Mouse (Mus musculus) CH12.LX (cell line): ENCODE data around the gene Unc93b1. TPM values are rescaled to one million over a fixed set of nuclear protein-coding genes. Genes with fewer than 3 reads are reported as not detected.

Source experiments
- DNase-seq: peaks from one replicate; pipeline ENCODE4 v3.0.0-alpha.2; 2013; ENCODE audit errors: extremely low read depth
- H3K27ac ChIP-seq: 2 replicates; pipeline ENCODE4 v1.5.1; 2012; ENCODE audit warnings: low read depth, mild to moderate bottlenecking, control low read depth, moderate library complexity; ENCODE audit not compliant: insufficient read depth
- H3K27me3 ChIP-seq: replicated peaks from 2 replicates; pipeline ENCODE3; 2012; ENCODE audit warnings: inconsistent platforms
- H3K36me3 ChIP-seq, 2 experiments: replicated peaks in 1 of 2; 2 replicates each; pipeline versions ENCODE3 to v1.6.1; 2012; ENCODE audit warnings: inconsistent platforms in 1 of 2, low read length in 1 of 2, mild to moderate bottlenecking in 1 of 2, mixed read lengths in 1 of 2, moderate library complexity in 1 of 2; ENCODE audit not compliant: control insufficient read depth in 1 of 2, insufficient read depth in 1 of 2
- H3K4me1 ChIP-seq, 2 experiments: 2 replicates each; pipeline ENCODE4 v1.6.1; 2012; ENCODE audit warnings: inconsistent platforms in 1 of 2, moderate library complexity in 1 of 2; ENCODE audit not compliant: insufficient read depth in 2 of 2, control insufficient read depth in 1 of 2
- H3K4me2 ChIP-seq: 2 replicates; pipeline ENCODE4 v1.6.1; 2012; ENCODE audit warnings: low read depth, mild to moderate bottlenecking, control low read depth; ENCODE audit not compliant: poor library complexity, insufficient read depth, severe bottlenecking
- H3K4me3 ChIP-seq, 3 experiments: fragments of 150-350 bp in 1 of 3; sonication (generic) in 1 of 3; replicated peaks in 1 of 3; 2 replicates each; pipeline versions ENCODE3 to v1.5.1; 2011 to 2012; ENCODE audit warnings: low read depth in 2 of 3, low read length in 2 of 3, mild to moderate bottlenecking in 2 of 3, moderate library complexity in 2 of 3, control low read depth in 1 of 3, improper control_type of control experiment in 1 of 3, inconsistent platforms in 1 of 3, mixed read lengths in 1 of 3; ENCODE audit not compliant: poor library complexity in 1 of 3
- H3K79me2 ChIP-seq: replicated peaks from 2 replicates; pipeline ENCODE4 v1.6.1; 2012; ENCODE audit warnings: mild to moderate bottlenecking, moderate library complexity; ENCODE audit not compliant: control insufficient read depth, poor library complexity, insufficient read depth, severe bottlenecking; ENCODE audit errors: extremely low read depth
- H3K9ac ChIP-seq: 2 replicates; pipeline ENCODE4 v1.6.1; 2012; ENCODE audit warnings: low read depth, mild to moderate bottlenecking, control low read depth, moderate library complexity; ENCODE audit not compliant: insufficient read depth
- H3K9me3 ChIP-seq: replicated peaks from 2 replicates; pipeline ENCODE3; 2012; ENCODE audit warnings: low read length, inconsistent platforms, mixed read lengths
- BHLHE40 ChIP-seq: IDR thresholded peaks from 2 replicates; pipeline ENCODE4 v1.6.1; 2011; ENCODE audit warnings: mild to moderate bottlenecking, low read depth, low read length, improper control_type of control experiment
- ELF1 ChIP-seq: IDR thresholded peaks from 2 replicates; pipeline ENCODE4 v1.6.1; 2014; ENCODE audit warnings: low read depth, mild to moderate bottlenecking, inconsistent platforms, low read length, improper control_type of control experiment
- ETS1 ChIP-seq: conservative IDR thresholded peaks from 2 replicates; pipeline ENCODE4 v1.6.1; 2012; ENCODE audit warnings: low read depth, mild to moderate bottlenecking, inconsistent platforms, low read length, improper control_type of control experiment, moderate library complexity
- GABPA ChIP-seq: IDR thresholded peaks from 2 replicates; pipeline ENCODE4 v1.6.1; 2012; ENCODE audit warnings: low read depth, low read length, improper control_type of control experiment, inconsistent platforms; ENCODE audit not compliant: insufficient replicate concordance
- HCFC1 ChIP-seq: IDR thresholded peaks from 2 replicates; pipeline ENCODE4 v1.6.1; 2012; ENCODE audit warnings: low read depth, mild to moderate bottlenecking, inconsistent platforms, low read length, improper control_type of control experiment
- IRF4 ChIP-seq: IDR thresholded peaks from 2 replicates; pipeline ENCODE4 v1.6.1; 2014; ENCODE audit warnings: low read depth, mild to moderate bottlenecking, inconsistent platforms, low read length, improper control_type of control experiment
- JUND ChIP-seq: conservative IDR thresholded peaks from 2 replicates; pipeline ENCODE4 v1.6.1; 2011; ENCODE audit warnings: low read depth, low read length, improper control_type of control experiment
- KAT2A ChIP-seq: IDR thresholded peaks from 2 replicates; pipeline ENCODE4 v1.6.1; 2012; ENCODE audit warnings: low read length, improper control_type of control experiment, inconsistent platforms; ENCODE audit not compliant: insufficient replicate concordance
- MAFK ChIP-seq: IDR thresholded peaks from 2 replicates; pipeline ENCODE4 v1.6.1; 2011; ENCODE audit warnings: low read length, improper control_type of control experiment; ENCODE audit not compliant: insufficient replicate concordance
- MEF2A ChIP-seq: IDR thresholded peaks from 2 replicates; pipeline ENCODE4 v1.6.1; 2014; ENCODE audit warnings: low read depth, mild to moderate bottlenecking, inconsistent platforms, low read length, improper control_type of control experiment, borderline replicate concordance
- MXI1 ChIP-seq: IDR thresholded peaks from 2 replicates; pipeline ENCODE4 v1.6.1; 2011; ENCODE audit warnings: mild to moderate bottlenecking, low read depth, low read length, improper control_type of control experiment
- RAD21 ChIP-seq: IDR thresholded peaks from 2 replicates; pipeline ENCODE4 v1.6.1; 2011; ENCODE audit warnings: low read depth, mild to moderate bottlenecking, low read length, improper control_type of control experiment, moderate library complexity
- SMC3 ChIP-seq: IDR thresholded peaks from 2 replicates; pipeline ENCODE4 v1.6.1; 2011; ENCODE audit warnings: low read depth, low read length, improper control_type of control experiment
- TCF12 ChIP-seq: IDR thresholded peaks from 2 replicates; pipeline ENCODE4 v1.6.1; 2014; ENCODE audit warnings: low read depth, mild to moderate bottlenecking, inconsistent platforms, low read length, improper control_type of control experiment
- UBTF ChIP-seq: IDR thresholded peaks from 2 replicates; pipeline ENCODE4 v1.6.1; 2012; ENCODE audit warnings: low read depth, mild to moderate bottlenecking, inconsistent platforms, low read length, improper control_type of control experiment, moderate library complexity
- USF1 ChIP-seq: IDR thresholded peaks from 2 replicates; pipeline ENCODE4 v1.6.1; 2014; ENCODE audit warnings: low read depth, mild to moderate bottlenecking, inconsistent platforms, low read length, improper control_type of control experiment
- ZC3H11A ChIP-seq: IDR thresholded peaks from 2 replicates; pipeline ENCODE4 v1.6.1; 2012; ENCODE audit warnings: low read depth, mild to moderate bottlenecking, inconsistent platforms, low read length, improper control_type of control experiment
- ZMIZ1 ChIP-seq: IDR thresholded peaks from 2 replicates; pipeline ENCODE4 v1.6.1; 2012; ENCODE audit warnings: low read depth, mild to moderate bottlenecking, inconsistent platforms, low read length, improper control_type of control experiment
- dilution Hi-C: fragments of 300-500 bp; cut with MboI; formaldehyde crosslinking; loops from 2 replicates; pipeline ENCODE4 v1.14.3; 2020; ENCODE audit warnings: low sequenced_read_pairs; ENCODE audit not compliant: extremely low pct_unique_long_range_greater_than_20kb, extremely low pct_ligation_motif_present
- in situ Hi-C: fragments of 300-500 bp; cut with MboI; formaldehyde crosslinking; loops from 3 replicates; pipeline ENCODE4 v1.14.3; 2019; ENCODE audit warnings: low sequenced_read_pairs, low pct_ligation_motif_present, low pct_unique_long_range_greater_than_20kb, mixed read lengths
- polyA plus RNA-seq: library from polyadenylated mRNA; unstranded; fragments of >175 nt; gene quantifications from 2 replicates; pipeline ENCODE4 v1.2.1, GENCODE M21; 2012; ENCODE audit warnings: low read depth; ENCODE audit not compliant: insufficient read length
- total RNA-seq, 2 experiments: library from RNA; depleted of rRNA; stranded (reverse); fragments of 300-350 nt in 1 of 2; fragments of >200 nt in 1 of 2; gene quantifications; 2 replicates each; pipeline ENCODE4 v1.2.3; 2012 to 2014

The Unc93b1 gene
- total and polyA plus RNA-seq, 3 experiments, result 82.3 to 117 (median 84.7) TPM

DNA sequence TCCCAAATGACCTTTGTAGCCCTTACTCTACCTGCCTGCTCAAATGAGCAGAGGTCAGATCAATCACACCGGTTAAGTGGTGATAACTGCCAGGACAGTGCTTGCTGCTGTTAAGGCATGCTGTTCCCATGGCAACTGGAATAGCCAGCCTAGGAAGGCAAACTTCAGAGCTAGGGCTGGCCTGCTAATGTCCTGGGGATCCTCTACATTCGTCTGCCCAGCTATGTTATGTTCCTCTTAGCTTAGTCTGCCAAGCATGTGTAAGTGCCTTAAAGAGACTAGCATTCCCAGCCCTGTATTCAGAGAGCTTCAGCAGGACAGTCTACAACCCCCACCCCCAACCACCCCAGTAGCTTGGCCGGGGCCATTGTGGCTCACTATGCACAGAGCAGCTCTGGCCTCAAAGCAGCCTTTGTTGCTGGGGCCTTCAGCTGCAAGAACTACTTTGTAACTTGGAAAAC lies 39.8 kb upstream of the Unc93b1 start:
- no peak overlapping the region for H3K4me3 ChIP-seq
- H3K27me3 ChIP-seq, result no peaks in the 10 kb centered on the region
- dilution Hi-C loops, result no loop called here
- peaks cover 11 to 19% of the 10 kb centered on the region in 2 experiments for H3K4me1 ChIP-seq
- no peaks in the 10 kb centered on the region for H3K79me2 ChIP-seq
- DNase-seq, result no peak
- in situ Hi-C loops, result no loop called here
- TF ChIP-seq HCFC1 (no peak), MXI1 (no peak), MEF2A (no peak), MAFK (no peak), ETS1 (no peak), USF1 (no peak)
- TF ChIP-seq, all 38 proteins: peak for 0
- H3K9ac ChIP-seq, result no peak overlapping the region
- H3K36me3 ChIP-seq, result peaks cover 70 to 91% of the 10 kb centered on the region in 2 experiments
- no peaks in the 10 kb centered on the region for H3K9me3 ChIP-seq
- H3K27ac ChIP-seq, result no peak overlapping the region
- no peak overlapping the region for H3K4me2 ChIP-seq

GRCm38 (mm10) chr19:3896208-3896607 lies 38.8 kb upstream of the Unc93b1 start:
- no peak overlapping the region for H3K4me2 ChIP-seq
- no peak overlapping the region for H3K9ac ChIP-seq
- no peaks in the 10 kb centered on the region for H3K27me3 ChIP-seq
- H3K9me3 ChIP-seq, result no peaks in the 10 kb centered on the region
- H3K36me3 ChIP-seq, result peaks cover 68 to 86% of the 10 kb centered on the region in 2 experiments
- no peaks in the 10 kb centered on the region for H3K79me2 ChIP-seq
- H3K4me1 ChIP-seq, result peaks cover 11 to 19% of the 10 kb centered on the region in 2 experiments
- DNase-seq, result no peak
- dilution Hi-C loops (no loop called here), in situ Hi-C loops (no loop called here)
- no peak overlapping the region for H3K27ac ChIP-seq
- no peak overlapping the region for H3K4me3 ChIP-seq
- no peak for TF ChIP-seq IRF4
- TF ChIP-seq RAD21, result no peak
- no peak for TF ChIP-seq GABPA
- TF ChIP-seq ELF1, result no peak
- TF ChIP-seq ZMIZ1, result no peak

GRCm38 (mm10) chr19:3897557-3897956 lies 37.4 kb upstream of the Unc93b1 start:
- Histone ChIP-seq H3K4me2 (no peak overlapping the region), H3K27ac (no peak overlapping the region), H3K27me3 (no peaks in the 10 kb centered on the region), H3K4me1 (peaks cover 11 to 27% of the 10 kb centered on the region in 2 experiments), H3K9me3 (no peaks in the 10 kb centered on the region), H3K9ac (no peak overlapping the region), H3K36me3 (peaks cover 70 to 87% of the 10 kb centered on the region in 2 experiments), H3K4me3 (no peak overlapping the region), H3K79me2 (no peaks in the 10 kb centered on the region)
- dilution Hi-C loops (no loop called here), in situ Hi-C loops (no loop called here)
- no peak for TF ChIP-seq JUND
- no peak for TF ChIP-seq TCF12
- no peak for TF ChIP-seq ZC3H11A
- TF ChIP-seq BHLHE40, result no peak
- TF ChIP-seq KAT2A, result no peak
- TF ChIP-seq SMC3, result no peak
- no peak for TF ChIP-seq UBTF
- no peak for TF ChIP-seq USF1
- DNase-seq, result no peak
